Mouse (Mus musculus) MEL (cell line): Measurements from ENCODE around the gene Washc4.

Experiments
- CTCF ChIP-seq, 3 experiments: IDR thresholded peaks in 2 of 3; conservative IDR thresholded peaks in 1 of 3; 2 replicates each; pipeline ENCODE4 v1.5.1; 2011 to 2012; ENCODE audit warnings: low read length in 3 of 3, low read depth in 2 of 3, mild to moderate bottlenecking in 2 of 3, improper control_type of control experiment in 1 of 3, inconsistent platforms in 1 of 3, mixed read lengths in 1 of 3, moderate library complexity in 1 of 3; ENCODE audit not compliant: control insufficient read depth in 1 of 3, insufficient read depth in 1 of 3, poor library complexity in 1 of 3, severe bottlenecking in 1 of 3
- E2F4 ChIP-seq: IDR thresholded peaks from 2 replicates; pipeline ENCODE4 v1.6.1; 2011; ENCODE audit warnings: low read depth, low read length, improper control_type of control experiment, borderline replicate concordance
- EP300 ChIP-seq, 2 experiments: IDR thresholded peaks; 2 replicates each; pipeline ENCODE4 v1.6.1; 2011; ENCODE audit warnings: improper control_type of control experiment in 2 of 2, low read length in 2 of 2, low read depth in 1 of 2, mild to moderate bottlenecking in 1 of 2
- HCFC1 ChIP-seq: IDR thresholded peaks from 2 replicates; pipeline ENCODE4 v1.6.1; 2012; ENCODE audit warnings: low read depth, mild to moderate bottlenecking, inconsistent platforms, low read length, improper control_type of control experiment, moderate library complexity
- MAX ChIP-seq: IDR thresholded peaks from 2 replicates; pipeline ENCODE4 v1.6.1; 2011; ENCODE audit warnings: low read length, improper control_type of control experiment
- NELFE ChIP-seq: IDR thresholded peaks from 2 replicates; pipeline ENCODE4 v1.6.1; 2011; ENCODE audit warnings: low read depth, low read length, improper control_type of control experiment
- NRF1 ChIP-seq: IDR thresholded peaks from 2 replicates; pipeline ENCODE4 v1.6.1; 2014; ENCODE audit warnings: low read depth, mild to moderate bottlenecking, inconsistent platforms, low read length, improper control_type of control experiment, moderate library complexity; ENCODE audit not compliant: poor library complexity, insufficient read depth, severe bottlenecking
- POLR2A ChIP-seq, 2 experiments: IDR thresholded peaks; 2 replicates each; pipeline ENCODE4 v1.6.1; 2011 to 2012; ENCODE audit warnings: low read length in 2 of 2, mild to moderate bottlenecking in 2 of 2, control low read depth in 1 of 2, improper control_type of control experiment in 1 of 2, low read depth in 1 of 2, moderate library complexity in 1 of 2; ENCODE audit not compliant: control insufficient read depth in 1 of 2, insufficient read depth in 1 of 2, poor library complexity in 1 of 2
- POLR2AphosphoS2 ChIP-seq: IDR thresholded peaks from 2 replicates; pipeline ENCODE4 v1.6.1; 2011; ENCODE audit warnings: low read length, improper control_type of control experiment
- USF2 ChIP-seq, 2 experiments: IDR thresholded peaks; 2 replicates each; pipeline ENCODE4 v1.6.1; 2011 to 2012; ENCODE audit warnings: improper control_type of control experiment in 2 of 2, low read length in 2 of 2, borderline replicate concordance in 1 of 2, inconsistent platforms in 1 of 2, low read depth in 1 of 2, mild to moderate bottlenecking in 1 of 2; ENCODE audit not compliant: insufficient read depth in 1 of 2

DNA sequence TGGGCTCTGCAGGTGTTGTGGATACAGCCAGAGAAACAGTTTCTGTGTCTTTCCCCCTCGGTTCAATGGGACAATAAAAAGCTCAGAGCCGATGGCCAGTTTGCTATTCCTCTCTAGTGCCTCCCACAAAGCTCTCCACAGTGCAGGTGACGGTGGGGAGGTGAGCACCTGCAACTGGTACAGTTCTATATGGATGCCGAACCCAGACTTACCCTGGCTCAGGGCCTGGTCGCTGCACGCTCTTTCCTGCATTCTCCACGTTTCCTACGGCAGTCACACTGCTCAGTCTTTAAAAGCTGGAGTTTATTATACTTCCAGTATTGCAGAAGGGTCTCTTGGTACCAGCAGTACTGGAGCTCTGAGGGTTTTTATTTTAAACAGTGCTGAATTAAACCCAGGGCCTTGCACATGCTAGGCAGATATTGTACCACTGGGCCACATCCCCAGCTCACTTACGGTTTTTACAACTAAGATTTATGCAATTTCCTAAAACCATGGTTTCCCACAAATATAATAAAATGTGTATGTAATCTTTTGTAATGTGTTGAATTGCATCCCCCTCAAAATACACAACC lies 83.6 kb downstream of the Washc4 start:
- TF ChIP-seq HCFC1 = no peak
- no peak for TF ChIP-seq EP300 (IDR thresholded peaks at IDR 0.05; ENCODE audit: low read depth in 1 of 2, low read length in 2 of 2)
- TF ChIP-seq POLR2A (IDR thresholded peaks at IDR 0.05; ENCODE audit: control insufficient read depth in 1 of 2, insufficient read depth in 1 of 2, low read depth in 1 of 2, low read length in 2 of 2, poor library complexity in 1 of 2) = no peak
- no peak for TF ChIP-seq USF2 (IDR thresholded peaks at IDR 0.05; ENCODE audit: borderline replicate concordance in 1 of 2, insufficient read depth in 1 of 2, low read depth in 1 of 2, low read length in 2 of 2)
- TF ChIP-seq CTCF (IDR thresholded peaks at IDR 0.05 in 2 of 3, conservative IDR thresholded peaks at IDR 0.05 in 1 of 3; ENCODE audit: control insufficient read depth in 1 of 3, insufficient read depth in 1 of 3, low read depth in 2 of 3, low read length in 3 of 3, poor library complexity in 1 of 3, severe bottlenecking in 1 of 3) = no peak
- TF ChIP-seq NELFE = no peak
- TF ChIP-seq E2F4 = no peak
- no peak for TF ChIP-seq MAX
- no peak for TF ChIP-seq POLR2AphosphoS2
- TF ChIP-seq NRF1 = no peak
